Mouse (Mus musculus) fat pad, adult 2 months (tissue): ENCODE results near the gene Zfp429.
"Not testable (repeated sequence)": the region's sequence is repeated elsewhere in the genome, so short reads cannot be mapped to it uniquely, and the experiment has no call there.

Source experiments
- DNase-seq: peaks from one replicate; pipeline ENCODE4 v3.0.0-alpha.2; 2011; ENCODE audit warnings: low read depth, low spot score; ENCODE audit errors: extremely low read depth

The Zfp429 gene

GRCm38 (mm10) chr13:67399183-67399903 lies at the start of gene Zfp429:
Gene Zfp429, minus strand, starts transcription at chr13:67399819.
- not testable (repeated sequence) for DNase-seq

- not testable (repeated sequence) for DNase-seq
These were observed 37.5 kb upstream of the Zfp429 start for GRCm38 (mm10) chr13:67437095-67437494.

- no peak for DNase-seq
These were observed 28.5 kb upstream of the Zfp429 start for GRCm38 (mm10) chr13:67428116-67428515.

- not testable (repeated sequence) for DNase-seq
These were observed 26.1 kb upstream of the Zfp429 start for GRCm38 (mm10) chr13:67425699-67426098.

- DNase-seq = not testable (repeated sequence)
These were observed 22.9 kb upstream of the Zfp429 start for GRCm38 (mm10) chr13:67422532-67422931.

GRCm38 (mm10) chr13:67421207-67421857 lies 21.7 kb upstream of the Zfp429 start, which contains the start of gene Zfp459:
Gene Zfp459, minus strand, starts transcription at chr13:67421418.
- no peak for DNase-seq

GRCm38 (mm10) chr13:67420558-67421206 lies 21.1 kb upstream of the Zfp429 start:
- DNase-seq = no peak

GRCm38 (mm10) chr13:67416811-67417210 lies 17.2 kb upstream of the Zfp429 start:
- no peak for DNase-seq

- DNase-seq = no peak
These were observed 16.1 kb upstream of the Zfp429 start for GRCm38 (mm10) chr13:67415759-67416158.

- not testable (repeated sequence) for DNase-seq
These were observed 14.0 kb upstream of the Zfp429 start for GRCm38 (mm10) chr13:67413634-67414033.

- not testable (repeated sequence) for DNase-seq
These were observed 23.4 kb downstream of the Zfp429 start for GRCm38 (mm10) chr13:67376255-67376654.

GRCm38 (mm10) chr13:67375050-67375911 lies 24.3 kb downstream of the Zfp429 start, which contains the start of the genes Gm28041 and Zfp456:
Gene Gm28041, minus strand, starts transcription at chr13:67375733.
Gene Zfp456, minus strand, starts transcription at chr13:67375810.
- DNase-seq = not testable (repeated sequence)

GRCm38 (mm10) chr13:67360131-67360744 lies 39.4 kb downstream of the Zfp429 start, which contains the start of the genes Gm28044 and Zfp953:
Gene Gm28044, minus strand, starts transcription at chr13:67360536.
Gene Zfp953, minus strand, starts transcription at chr13:67360605.
- DNase-seq = peak; percentile 54

GRCm38 (mm10) chr13:67351854-67352253 lies 47.8 kb downstream of the Zfp429 start:
- no peak for DNase-seq

- no peak for DNase-seq
These were observed 56.2 kb downstream of the Zfp429 start for GRCm38 (mm10) chr13:67343422-67343821.
